Mouse (Mus musculus): ENCODE measurements around the gene Tmem171.

DNA sequence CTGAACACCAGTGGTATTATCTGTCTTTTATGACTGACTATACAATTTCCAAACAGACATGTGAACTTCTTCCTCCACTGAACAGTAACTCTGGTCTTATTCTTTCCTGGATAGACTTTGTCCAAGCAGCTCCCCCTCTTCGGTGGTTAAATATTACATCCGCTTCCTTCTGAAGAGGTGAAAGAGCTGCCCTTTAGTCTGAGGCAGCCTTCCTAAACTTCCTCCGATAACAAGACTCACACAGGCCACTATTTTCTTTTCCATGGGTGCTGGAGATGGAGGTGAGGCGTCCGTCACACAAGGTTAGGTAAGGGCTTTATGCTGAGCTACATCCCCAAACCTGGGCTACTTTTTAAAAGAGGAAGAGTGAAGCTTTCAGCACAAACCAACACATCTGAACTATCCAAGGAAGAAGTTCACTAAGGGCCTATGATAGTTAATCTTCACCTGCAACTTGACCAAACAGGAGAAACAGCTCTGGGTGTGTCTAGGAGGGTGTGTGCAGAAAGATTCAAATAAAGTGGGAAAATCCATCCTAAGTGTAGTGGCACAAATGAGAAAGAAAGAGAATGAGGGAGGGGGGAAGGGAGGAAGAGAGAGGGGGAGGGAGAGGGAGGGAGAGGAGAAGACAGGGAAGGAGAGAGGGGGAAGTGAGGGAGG, 56.0 kb downstream of the Tmem171 start:
- no peak for TF ChIP-seq CTCF (IDR thresholded peaks at IDR 0.05; ENCODE audit: low read depth)
- no peak for TF ChIP-seq EP300 (IDR thresholded peaks at IDR 0.05; ENCODE audit: low read depth)
